Mouse (Mus musculus) embryonic fibroblast, embryonic 13.5 days (primary cell): Measurements from ENCODE around the gene Zc3h12d. TPM values are rescaled to one million over a fixed set of nuclear protein-coding genes. Genes with fewer than 3 reads are reported as not detected.

Source experiments
- H3K27ac ChIP-seq: 2 replicates; pipeline ENCODE4 v1.5.1; 2012; ENCODE audit warnings: low read length, control low read depth, inconsistent platforms; ENCODE audit not compliant: insufficient read depth
- H3K4me1 ChIP-seq: 2 replicates; pipeline ENCODE4 v1.6.1; 2011; ENCODE audit warnings: low read length; ENCODE audit not compliant: control insufficient read depth, insufficient read depth
- H3K4me3 ChIP-seq: 2 replicates; pipeline ENCODE4 v1.5.1; 2011; ENCODE audit warnings: mild to moderate bottlenecking, control low read depth, low read length; ENCODE audit not compliant: insufficient read depth
- CTCF ChIP-seq: IDR thresholded peaks from 2 replicates; pipeline ENCODE4 v1.5.1; 2011; ENCODE audit warnings: mild to moderate bottlenecking, control low read depth, low read length, moderate library complexity, borderline replicate concordance; ENCODE audit not compliant: insufficient read depth
- POLR2A ChIP-seq: IDR thresholded peaks from 2 replicates; pipeline ENCODE4 v1.6.1; 2011; ENCODE audit warnings: low read depth, mild to moderate bottlenecking, control low read depth, low read length, moderate library complexity
- polyA plus RNA-seq: library from polyadenylated mRNA; stranded (reverse); fragments of >200 nt; gene quantifications from 2 replicates; pipeline ENCODE4 v1.2.4, GENCODE M21; 2011; ENCODE audit warnings: low read depth; ENCODE audit not compliant: missing spikeins, insufficient read length

Gene Zc3h12d
- polyA plus RNA-seq, 1 experiment = not detected

GRCm38 (mm10) chr10:7819603-7820002 is 12.7 kb upstream of the Zc3h12d start:
- no peak overlapping the region for H3K4me3 ChIP-seq
- H3K27ac ChIP-seq = no peak overlapping the region
- no peaks in the 10 kb centered on the region for H3K4me1 ChIP-seq
- TF ChIP-seq CTCF = no peak
- no peak for TF ChIP-seq POLR2A

- no peak overlapping the region for H3K27ac ChIP-seq
- TF ChIP-seq CTCF (no peak), POLR2A (no peak)
- H3K4me3 ChIP-seq = no peak overlapping the region
- H3K4me1 ChIP-seq = no peaks in the 10 kb centered on the region
These were observed 12.1 kb upstream of the Zc3h12d start for GRCm38 (mm10) chr10:7820171-7820570.

GRCm38 (mm10) chr10:7821981-7822380 is 10.3 kb upstream of the Zc3h12d start:
- Histone ChIP-seq H3K4me3 (no peak overlapping the region), H3K27ac (no peak overlapping the region), H3K4me1 (no peaks in the 10 kb centered on the region)
- TF ChIP-seq POLR2A (no peak), CTCF (no peak)

GRCm38 (mm10) chr10:7824663-7825280 is 7.5 kb upstream of the Zc3h12d start:
- TF ChIP-seq POLR2A = no peak
- no peak for TF ChIP-seq CTCF
- Histone ChIP-seq H3K4me1 (no peaks in the 10 kb centered on the region), H3K4me3 (no peak overlapping the region), H3K27ac (no peak overlapping the region)

- Histone ChIP-seq H3K27ac (no peak overlapping the region), H3K4me3 (no peak overlapping the region), H3K4me1 (no peaks in the 10 kb centered on the region)
- no peak for TF ChIP-seq CTCF
- TF ChIP-seq POLR2A = no peak
These were observed 7.0 kb upstream of the Zc3h12d start for GRCm38 (mm10) chr10:7825281-7825665.

- Histone ChIP-seq H3K27ac (no peak overlapping the region), H3K4me1 (no peaks in the 10 kb centered on the region), H3K4me3 (no peak overlapping the region)
- TF ChIP-seq CTCF = no peak
- TF ChIP-seq POLR2A = no peak
These were observed 6.2 kb upstream of the Zc3h12d start for GRCm38 (mm10) chr10:7826106-7826505.

- no peaks in the 10 kb centered on the region for H3K4me1 ChIP-seq
- no peak for TF ChIP-seq CTCF
- TF ChIP-seq POLR2A = no peak
- H3K27ac ChIP-seq = no peak overlapping the region
- H3K4me3 ChIP-seq = no peak overlapping the region
These were observed 1.3 kb downstream of the Zc3h12d start for GRCm38 (mm10) chr10:7833377-7834165.

- Histone ChIP-seq H3K4me3 (no peak overlapping the region), H3K27ac (no peak overlapping the region), H3K4me1 (no peaks in the 10 kb centered on the region)
- TF ChIP-seq POLR2A (no peak), CTCF (no peak)
These were observed 2.5 kb downstream of the Zc3h12d start for GRCm38 (mm10) chr10:7834671-7835225.

GRCm38 (mm10) chr10:7836902-7837301 is 4.6 kb downstream of the Zc3h12d start:
- no peak for TF ChIP-seq POLR2A
- TF ChIP-seq CTCF = no peak
- H3K4me3 ChIP-seq = no peak overlapping the region
- no peak overlapping the region for H3K27ac ChIP-seq
- H3K4me1 ChIP-seq = no peaks in the 10 kb centered on the region

GRCm38 (mm10) chr10:7837446-7837845 is 5.2 kb downstream of the Zc3h12d start:
- Histone ChIP-seq H3K4me3 (no peak overlapping the region), H3K4me1 (no peaks in the 10 kb centered on the region), H3K27ac (no peak overlapping the region)
- no peak for TF ChIP-seq POLR2A
- no peak for TF ChIP-seq CTCF
